Mouse (Mus musculus): Measurements from ENCODE around the gene Nxn. TPM values are rescaled to one million over a fixed set of nuclear protein-coding genes. Genes with fewer than 3 reads are reported as not detected.
A peak's percentile ranks its signal among the peaks of the same experiment; 100 is the strongest.

The Nxn gene
- polyA plus RNA-seq, 1 experiment = 2.0 TPM

DNA sequence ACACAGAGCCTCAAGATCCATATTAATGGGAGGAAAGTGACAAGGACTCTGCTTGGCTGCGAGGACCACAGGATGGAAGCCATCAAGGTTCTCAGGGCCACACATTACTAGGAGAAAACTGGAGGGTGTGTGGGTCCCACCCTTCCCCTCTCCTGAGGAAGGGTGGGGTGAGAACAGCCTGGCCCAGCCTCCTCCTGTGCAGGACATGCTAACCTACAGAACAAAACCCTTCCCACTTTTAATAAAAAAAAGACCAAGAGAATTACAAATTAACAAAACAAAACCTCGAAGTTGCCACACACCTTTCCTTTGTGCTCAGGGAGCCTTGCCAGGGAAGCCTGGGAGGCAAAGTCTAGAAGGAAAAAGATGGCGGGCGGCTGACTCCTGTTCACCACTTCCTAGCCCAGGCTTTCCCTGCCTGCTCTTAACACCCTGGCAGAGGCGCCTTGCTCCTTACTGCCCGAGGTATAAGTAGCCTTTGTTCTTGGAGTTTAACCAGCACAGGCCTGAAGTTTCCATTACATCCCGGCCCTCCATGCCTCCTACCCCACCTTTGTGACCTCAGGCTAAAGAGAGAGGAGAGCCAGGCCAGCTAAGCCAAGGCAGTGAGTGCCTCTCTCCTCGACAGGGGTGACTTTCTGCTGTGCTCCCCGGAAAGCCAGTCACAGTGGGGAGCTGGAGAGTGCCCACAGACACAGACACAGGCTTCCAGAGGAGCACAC lies 79.1 kb downstream of the Nxn start:
- H3K4me3 ChIP-seq (ENCODE audit: insufficient read depth, low read depth, low read length) = no peak overlapping the region
- peaks cover 54% of the 10 kb centered on the region for H3K4me1 ChIP-seq (ENCODE audit: control insufficient read depth, insufficient read depth, insufficient read length, low read length)
- H3K27ac ChIP-seq (replicated peaks; ENCODE audit: low read depth, low read length) = peak overlapping the region; percentile 81

DNA sequence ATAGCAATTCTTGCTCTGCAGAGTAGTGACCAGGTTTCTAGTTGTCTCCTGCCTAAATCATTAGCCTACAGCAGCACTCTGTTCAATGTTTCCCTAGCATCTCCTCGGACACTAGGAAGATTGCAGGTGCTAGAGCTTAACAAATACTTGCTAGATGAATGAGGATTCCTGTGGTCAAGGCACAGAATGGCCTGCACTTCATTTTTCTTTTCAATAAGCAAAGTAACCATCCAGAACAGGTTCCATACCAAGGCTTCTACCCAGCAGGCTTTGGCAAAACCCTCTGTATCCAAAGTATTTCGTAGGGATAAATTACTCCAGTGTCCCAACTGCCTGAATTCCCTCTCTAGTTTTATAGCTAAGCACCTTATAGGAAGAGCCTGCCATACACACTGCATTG lies 81.0 kb downstream of the Nxn start:
- Histone ChIP-seq H3K27ac (replicated peaks; ENCODE audit: low read depth, low read length) (no peak overlapping the region; the same call in 1 of the 2 replicates), H3K4me1 (ENCODE audit: control insufficient read depth, insufficient read depth, insufficient read length, low read length) (peaks cover 50% of the 10 kb centered on the region), H3K4me3 (ENCODE audit: insufficient read depth, low read depth, low read length) (no peak overlapping the region)

DNA sequence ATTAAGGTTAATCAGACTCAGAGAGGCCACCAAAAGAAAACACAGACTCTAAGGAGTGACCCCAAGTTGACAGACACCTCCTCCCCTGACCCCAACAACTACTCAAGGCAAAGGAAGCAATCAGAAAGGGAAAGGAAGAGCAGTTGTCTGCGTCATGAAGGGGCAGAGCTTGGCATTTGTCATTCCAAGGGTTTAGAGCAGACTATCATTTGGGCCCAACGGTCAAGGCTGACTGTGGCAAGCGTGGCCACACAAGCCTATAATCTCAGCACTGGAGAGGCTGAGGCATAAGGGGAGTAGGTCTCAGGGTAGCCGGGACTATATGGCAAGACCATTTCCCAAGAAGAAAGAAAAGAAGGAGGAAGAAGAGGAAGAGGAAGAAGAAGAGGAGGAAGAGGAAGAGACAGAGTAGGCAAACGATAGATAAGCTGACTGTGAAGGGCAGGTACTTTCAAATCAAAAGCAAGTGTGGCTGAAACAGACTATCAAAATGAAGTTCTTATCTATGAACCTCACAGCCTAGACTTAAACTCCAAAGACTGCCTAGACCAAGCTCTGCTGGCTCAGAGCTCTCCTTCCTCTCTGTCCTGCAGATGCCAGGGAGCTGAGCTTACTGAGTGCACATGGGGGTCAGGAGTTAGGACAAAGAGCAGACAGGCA lies 83.0 kb downstream of the Nxn start:
- peaks cover 53% of the 10 kb centered on the region for H3K4me1 ChIP-seq (ENCODE audit: control insufficient read depth, insufficient read depth, insufficient read length, low read length)
- H3K27ac ChIP-seq (replicated peaks; ENCODE audit: low read depth, low read length) = peak overlapping the region; percentile 52
- H3K4me3 ChIP-seq (ENCODE audit: insufficient read depth, low read depth, low read length) = no peak overlapping the region

DNA sequence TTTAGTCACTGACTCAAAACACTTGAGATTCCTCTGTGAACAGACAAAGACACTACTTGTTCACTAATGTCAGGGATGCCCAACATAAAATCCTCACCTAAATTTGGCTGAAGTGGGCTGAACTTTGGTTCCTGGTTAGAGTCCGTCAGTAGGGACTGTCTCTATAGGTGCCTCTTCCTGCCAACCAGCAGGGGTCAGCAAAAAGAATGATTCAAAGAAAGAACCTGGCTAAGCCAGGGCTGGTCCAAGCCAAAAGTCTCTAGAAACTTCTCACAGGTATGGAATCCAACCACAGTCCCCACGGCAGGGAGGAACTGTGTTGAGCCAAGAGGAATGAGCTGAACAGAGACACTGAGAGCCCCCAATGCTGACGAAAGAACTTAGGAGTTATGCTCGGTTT lies 84.2 kb downstream of the Nxn start:
- H3K4me3 ChIP-seq (ENCODE audit: insufficient read depth, low read depth, low read length) = no peak overlapping the region
- H3K27ac ChIP-seq (replicated peaks; ENCODE audit: low read depth, low read length) = peak overlapping the region; percentile 67
- peaks cover 52% of the 10 kb centered on the region for H3K4me1 ChIP-seq (ENCODE audit: control insufficient read depth, insufficient read depth, insufficient read length, low read length)

DNA sequence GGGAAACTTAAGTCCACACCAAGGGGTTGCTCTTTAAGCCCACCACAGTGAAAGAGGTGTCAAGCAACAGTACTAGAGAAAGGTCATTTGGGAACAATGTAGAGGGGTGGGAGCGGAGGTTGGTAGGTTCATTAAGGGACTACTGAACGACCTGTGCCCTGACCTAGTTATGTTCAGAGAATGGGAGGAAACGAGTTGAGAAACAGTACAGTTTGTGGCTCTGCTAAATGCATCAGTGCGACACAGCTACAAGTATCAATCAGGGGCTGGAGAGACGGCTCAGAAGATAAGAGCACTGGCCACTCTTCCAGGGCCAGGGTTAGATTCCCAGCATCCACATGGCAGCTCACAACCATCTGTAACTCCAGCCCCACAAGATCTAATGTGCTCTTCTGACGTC lies 84.8 kb downstream of the Nxn start:
- Histone ChIP-seq H3K4me1 (ENCODE audit: control insufficient read depth, insufficient read depth, insufficient read length, low read length) (peaks cover 51% of the 10 kb centered on the region), H3K4me3 (ENCODE audit: insufficient read depth, low read depth, low read length) (no peak overlapping the region), H3K27ac (replicated peaks; ENCODE audit: low read depth, low read length) (peak overlapping the region; percentile 82)

DNA sequence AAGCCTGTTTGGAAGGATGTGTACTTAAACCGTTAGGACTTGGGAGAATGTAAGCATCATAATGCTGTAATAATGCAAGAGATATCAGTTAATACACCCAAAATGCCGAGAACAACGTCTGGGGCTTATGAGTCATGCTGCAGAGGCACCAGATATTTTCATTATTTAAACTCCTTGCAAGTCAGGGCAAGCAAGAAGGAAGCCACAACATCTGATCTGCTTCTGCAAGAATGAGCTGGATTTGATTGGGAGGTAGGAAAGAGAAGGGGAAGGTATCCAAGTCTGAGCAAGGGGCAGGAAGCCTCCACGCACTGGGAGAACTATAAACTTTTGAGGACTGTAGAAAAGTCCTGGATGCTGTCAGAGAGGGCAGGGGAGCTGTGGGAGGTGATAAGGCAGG lies 86.1 kb downstream of the Nxn start:
- no peak overlapping the region for H3K4me3 ChIP-seq (ENCODE audit: insufficient read depth, low read depth, low read length)
- peak overlapping the region; percentile 77 for H3K27ac ChIP-seq (replicated peaks; ENCODE audit: low read depth, low read length)
- peaks cover 43% of the 10 kb centered on the region for H3K4me1 ChIP-seq (ENCODE audit: control insufficient read depth, insufficient read depth, insufficient read length, low read length)

DNA sequence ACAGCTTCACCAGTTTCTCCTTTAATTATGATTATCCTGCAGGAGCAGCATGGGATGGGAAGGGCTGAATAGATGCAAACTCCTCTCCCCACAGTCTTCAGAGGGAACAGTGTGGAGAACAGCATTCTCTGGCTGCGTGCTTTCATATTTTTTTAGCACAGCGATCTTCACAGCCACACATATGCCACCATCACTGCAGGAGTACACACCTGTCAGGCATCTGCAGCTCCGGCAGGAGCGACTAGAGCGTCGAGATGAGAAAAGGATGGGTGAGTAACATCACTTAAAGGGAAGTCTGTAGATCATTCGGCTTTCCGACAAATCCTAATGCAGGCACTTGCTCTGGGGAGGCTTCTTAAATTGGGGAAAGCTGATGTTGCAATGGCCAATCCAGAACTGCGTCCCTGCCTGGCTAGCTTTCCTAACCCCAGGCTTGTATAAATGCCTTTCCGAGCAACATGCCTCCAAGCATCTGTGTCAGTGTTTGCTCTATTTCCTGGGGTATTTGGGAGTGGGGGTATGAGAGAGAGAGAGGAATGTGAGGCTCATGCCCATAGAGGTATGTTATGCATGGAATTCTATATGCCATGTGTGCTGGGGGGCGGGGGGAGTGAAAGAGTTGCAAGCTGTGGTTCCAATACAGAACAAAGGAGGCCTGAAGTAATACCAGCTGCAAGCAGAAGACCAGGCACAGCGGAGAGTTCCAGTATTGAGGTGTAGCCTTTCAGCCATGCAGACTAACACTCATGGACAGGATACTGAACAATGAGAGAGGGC lies 87.5 kb downstream of the Nxn start:
- Histone ChIP-seq H3K27ac (replicated peaks; ENCODE audit: low read depth, low read length) (peak overlapping the region; percentile 53), H3K4me3 (ENCODE audit: insufficient read depth, low read depth, low read length) (no peak overlapping the region), H3K4me1 (ENCODE audit: control insufficient read depth, insufficient read depth, insufficient read length, low read length) (peaks cover 39% of the 10 kb centered on the region)

DNA sequence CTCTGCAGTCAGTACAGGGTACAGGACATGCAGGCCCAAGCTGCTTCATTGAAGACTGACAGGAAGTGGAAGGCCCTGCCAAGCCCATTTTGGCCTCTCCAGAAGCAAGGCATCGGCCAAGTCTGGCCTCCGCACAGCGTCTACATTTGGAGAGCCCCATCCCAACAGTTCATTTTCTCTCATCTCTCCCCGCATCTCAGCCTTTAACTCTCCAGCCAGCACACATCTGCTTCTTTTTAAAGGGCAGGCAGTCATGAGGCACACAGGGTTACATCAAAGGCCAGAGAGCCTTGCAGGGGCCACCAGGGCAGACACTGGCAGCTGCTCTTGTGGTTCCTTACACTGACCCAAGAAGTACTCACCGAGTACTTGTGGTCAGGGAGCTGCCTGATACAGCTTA lies 89.1 kb downstream of the Nxn start:
- Histone ChIP-seq H3K27ac (replicated peaks; ENCODE audit: low read depth, low read length) (peak overlapping the region; percentile 64), H3K4me3 (ENCODE audit: insufficient read depth, low read depth, low read length) (no peak overlapping the region), H3K4me1 (ENCODE audit: control insufficient read depth, insufficient read depth, insufficient read length, low read length) (peaks cover 34% of the 10 kb centered on the region)

DNA sequence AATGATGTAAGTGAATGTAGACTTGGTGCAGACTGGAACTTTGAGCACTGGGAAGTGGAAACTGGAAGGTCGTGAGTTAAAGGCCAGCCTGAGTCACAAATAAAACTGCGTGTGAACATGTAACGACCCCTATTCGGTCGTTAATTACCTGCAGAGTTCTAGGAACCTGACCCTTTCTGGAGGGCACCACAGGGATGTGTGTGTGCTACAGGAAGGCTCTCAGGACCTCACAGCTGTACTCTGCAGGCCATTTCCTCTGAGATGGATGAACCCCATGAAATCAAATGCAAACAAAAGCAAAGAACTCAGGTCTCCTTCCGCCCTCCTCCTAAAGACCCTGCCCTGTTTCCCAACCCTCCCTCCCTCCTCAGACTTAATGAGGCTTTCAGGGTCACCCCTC lies 89.9 kb downstream of the Nxn start:
- Histone ChIP-seq H3K4me3 (ENCODE audit: insufficient read depth, low read depth, low read length) (no peak overlapping the region), H3K27ac (replicated peaks; ENCODE audit: low read depth, low read length) (0 out of 2 replicates have a peak overlapping the region, but pooled peaks have one; percentile 5), H3K4me1 (ENCODE audit: control insufficient read depth, insufficient read depth, insufficient read length, low read length) (peaks cover 34% of the 10 kb centered on the region)

DNA sequence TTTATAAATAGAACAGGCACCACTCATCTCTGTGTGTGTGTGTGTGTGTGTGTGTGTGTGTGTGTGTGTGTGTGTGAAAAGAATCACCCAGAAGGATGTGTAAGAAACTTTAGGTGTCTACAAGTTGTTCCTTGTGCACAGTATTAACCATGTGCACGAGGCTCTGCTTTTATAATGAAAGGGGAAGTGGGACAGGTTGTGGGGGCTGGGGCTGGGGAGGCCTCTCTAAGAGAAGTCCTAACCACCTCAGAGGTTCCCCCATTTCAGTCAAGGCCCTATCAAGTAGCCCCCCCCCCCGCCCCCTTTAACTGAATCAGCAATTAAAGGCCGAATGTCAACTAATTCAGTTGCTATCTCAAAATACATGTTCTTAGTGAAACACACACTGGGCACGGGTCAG lies 92.2 kb downstream of the Nxn start:
- peaks cover 31% of the 10 kb centered on the region for H3K4me1 ChIP-seq (ENCODE audit: control insufficient read depth, insufficient read depth, insufficient read length, low read length)
- H3K4me3 ChIP-seq (ENCODE audit: insufficient read depth, low read depth, low read length) = no peak overlapping the region
- H3K27ac ChIP-seq (replicated peaks; ENCODE audit: low read depth, low read length) = no peak overlapping the region

DNA sequence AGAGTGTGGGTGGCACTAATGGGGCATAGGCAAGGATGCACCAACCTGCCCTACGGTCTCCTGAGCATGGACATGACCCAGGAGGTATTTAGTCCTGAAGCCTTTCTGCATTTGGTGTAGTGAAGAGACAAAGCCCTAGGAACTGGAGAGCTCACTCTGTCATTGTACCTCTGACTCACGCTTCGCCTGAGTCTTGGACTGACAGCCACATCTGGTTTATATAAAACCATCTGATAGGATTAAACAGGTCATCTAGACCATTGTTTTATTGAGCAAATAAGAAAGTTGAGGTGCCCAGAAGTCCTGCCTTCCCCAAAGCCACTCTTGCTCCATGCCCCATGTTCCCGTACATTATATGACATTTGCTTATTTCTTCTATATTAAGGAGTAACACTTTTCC lies 93.4 kb downstream of the Nxn start:
- Histone ChIP-seq H3K4me3 (ENCODE audit: insufficient read depth, low read depth, low read length) (no peak overlapping the region), H3K4me1 (ENCODE audit: control insufficient read depth, insufficient read depth, insufficient read length, low read length) (peaks cover 24% of the 10 kb centered on the region), H3K27ac (replicated peaks; ENCODE audit: low read depth, low read length) (no peak overlapping the region)

DNA sequence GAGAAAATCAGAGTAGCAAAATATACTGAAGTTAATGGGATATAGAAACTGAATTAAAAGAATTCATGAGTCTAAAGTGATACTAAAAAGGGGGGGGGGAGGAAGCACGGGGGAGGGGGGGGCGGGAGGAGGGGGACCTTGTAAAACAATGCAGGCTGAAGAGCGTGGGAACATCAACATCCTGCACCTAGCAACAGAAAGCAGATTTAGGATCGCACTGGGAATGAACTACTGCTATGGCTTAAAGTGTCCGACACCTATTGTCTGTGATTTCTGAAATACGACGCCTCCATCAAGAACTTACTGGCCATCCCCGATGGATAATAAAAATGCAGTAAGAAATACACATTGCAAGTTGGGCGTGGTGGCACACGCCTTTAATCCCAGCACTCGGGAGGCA lies 95.6 kb downstream of the Nxn start:
- H3K27ac ChIP-seq (replicated peaks; ENCODE audit: low read depth, low read length) = peak overlapping the region; percentile 84
- peaks cover 12% of the 10 kb centered on the region; the same call in 1 of the 2 replicates for H3K4me1 ChIP-seq (ENCODE audit: control insufficient read depth, insufficient read depth, insufficient read length, low read length)
- no peak overlapping the region for H3K4me3 ChIP-seq (ENCODE audit: insufficient read depth, low read depth, low read length)

DNA sequence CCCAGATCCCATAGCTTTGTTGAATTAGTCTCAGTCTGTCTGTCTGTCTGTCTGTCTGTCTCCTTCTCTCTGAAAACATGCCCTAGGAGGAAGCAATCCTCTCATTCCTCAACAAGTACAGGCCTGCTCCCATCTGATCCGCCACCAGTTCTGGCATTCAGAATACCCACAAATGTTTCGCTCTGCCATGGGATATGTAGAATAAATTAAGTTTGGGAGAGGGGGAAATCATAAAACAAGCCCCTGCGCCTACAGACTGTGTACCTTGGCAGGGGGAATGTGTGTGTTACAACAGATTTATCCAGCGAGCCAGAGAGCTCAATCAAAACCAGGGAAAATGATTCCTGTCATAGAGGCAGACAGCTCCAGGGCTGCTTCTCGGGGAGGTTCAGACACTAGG lies 98.1 kb downstream of the Nxn start:
- peaks cover 15% of the 10 kb centered on the region; the same call in 1 of the 2 replicates for H3K4me1 ChIP-seq (ENCODE audit: control insufficient read depth, insufficient read depth, insufficient read length, low read length)
- H3K27ac ChIP-seq (replicated peaks; ENCODE audit: low read depth, low read length) = no peak overlapping the region
- H3K4me3 ChIP-seq (ENCODE audit: insufficient read depth, low read depth, low read length) = no peak overlapping the region

DNA sequence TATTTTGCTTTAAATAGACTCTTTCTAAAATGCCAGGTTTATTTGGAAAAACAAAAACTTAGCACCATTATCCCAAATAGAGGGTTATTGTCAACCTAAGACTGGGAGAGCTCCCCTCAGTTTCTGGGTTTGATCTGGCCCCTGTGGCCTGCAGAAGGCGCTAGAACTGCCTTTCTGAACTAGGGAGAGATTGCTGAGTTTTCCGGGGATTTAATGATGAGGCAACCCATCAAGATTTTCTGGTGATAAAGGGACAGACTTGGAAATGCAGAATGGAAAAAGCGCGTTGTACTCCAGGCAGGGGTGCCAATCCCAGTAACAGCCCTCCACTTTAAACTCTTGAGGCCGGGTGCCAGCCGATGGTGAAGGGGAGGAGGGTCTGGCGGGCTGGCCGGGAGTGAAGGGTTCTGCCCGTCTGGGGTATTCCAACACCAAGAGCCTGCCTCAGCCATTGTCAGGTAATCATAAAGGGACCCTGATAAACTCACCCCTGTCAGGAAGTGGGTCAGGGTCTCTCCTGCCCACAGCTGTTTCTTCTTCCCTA lies 100.4 kb downstream of the Nxn start:
- peaks cover 26% of the 10 kb centered on the region for H3K4me1 ChIP-seq (ENCODE audit: control insufficient read depth, insufficient read depth, insufficient read length, low read length)
- no peak overlapping the region for H3K4me3 ChIP-seq (ENCODE audit: insufficient read depth, low read depth, low read length)
- H3K27ac ChIP-seq (replicated peaks; ENCODE audit: low read depth, low read length) = no peak overlapping the region

DNA sequence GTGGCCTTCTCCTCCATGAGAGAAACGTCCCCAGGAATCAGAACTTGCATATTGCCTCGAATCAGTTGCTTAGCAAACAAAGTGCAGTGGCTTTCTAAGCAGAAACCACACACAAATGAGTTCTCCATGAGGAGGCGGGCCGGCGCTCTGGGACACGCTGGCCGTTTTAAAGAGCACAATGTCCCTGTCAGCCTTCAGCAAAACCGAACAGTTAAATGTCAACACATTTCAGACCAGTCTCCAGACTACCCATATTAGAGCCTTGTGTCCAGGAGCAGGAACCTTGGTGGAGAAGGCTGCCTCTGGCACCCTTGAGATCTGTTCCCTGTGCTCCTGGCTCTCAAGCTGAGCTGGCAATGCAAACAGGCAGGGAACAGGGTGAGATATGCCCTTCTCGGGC lies 101.7 kb downstream of the Nxn start:
- H3K4me3 ChIP-seq (ENCODE audit: insufficient read depth, low read depth, low read length) = no peak overlapping the region
- no peak overlapping the region for H3K27ac ChIP-seq (replicated peaks; ENCODE audit: low read depth, low read length)
- peaks cover 30% of the 10 kb centered on the region for H3K4me1 ChIP-seq (ENCODE audit: control insufficient read depth, insufficient read depth, insufficient read length, low read length)
